Mouse (Mus musculus) liver, embryonic 16.5 days (tissue): ENCODE measurements around the gene Cacna2d3. TPM values are rescaled to one million over a fixed set of nuclear protein-coding genes. Genes with fewer than 3 reads are reported as not detected.

Experiments
- ATAC-seq: fragments of 200-750 bp; cut with Nextera tagmentation; 2 replicates; pipeline ENCODE4 v1.8.0; 2017; ENCODE audit warnings: low read depth, mild to moderate bottlenecking, moderate number of reproducible peaks, moderate library complexity
- H3K27ac ChIP-seq: fragments of 300-500 bp; sonication (generic); 2 replicates; pipeline ENCODE4 v1.5.1; 2014; ENCODE audit warnings: mild to moderate bottlenecking, low read length
- H3K27me3 ChIP-seq: fragments of 300-500 bp; sonication (generic); 2 replicates; pipeline ENCODE4 v1.6.1; 2014; ENCODE audit warnings: low read depth, low read length, mixed read lengths; ENCODE audit not compliant: control insufficient read depth, insufficient read depth
- H3K36me3 ChIP-seq: fragments of 300-500 bp; sonication (generic); 2 replicates; pipeline ENCODE4 v1.6.1; 2014; ENCODE audit warnings: mild to moderate bottlenecking; ENCODE audit not compliant: control insufficient read depth, insufficient read depth
- H3K4me1 ChIP-seq: fragments of 300-500 bp; sonication (generic); 2 replicates; pipeline ENCODE4 v1.6.1; 2014; ENCODE audit warnings: low read depth, low read length, mixed read lengths; ENCODE audit not compliant: control insufficient read depth
- H3K4me2 ChIP-seq: fragments of 300-500 bp; sonication (generic); 2 replicates; pipeline ENCODE4 v1.6.1; 2014; ENCODE audit warnings: low read depth, low read length, mixed read lengths
- H3K4me3 ChIP-seq: fragments of 300-500 bp; sonication (generic); 2 replicates; pipeline ENCODE4 v1.5.1; 2014; ENCODE audit warnings: low read depth, mild to moderate bottlenecking, low read length
- H3K9ac ChIP-seq: fragments of 300-500 bp; sonication (generic); 2 replicates; pipeline ENCODE4 v1.6.1; 2014; ENCODE audit warnings: low read depth, low read length
- H3K9me3 ChIP-seq: fragments of 300-500 bp; sonication (generic); replicated peaks from 2 replicates; pipeline ENCODE4 v1.6.1; 2016; ENCODE audit warnings: low read length; ENCODE audit not compliant: control insufficient read depth
- WGBS: fragments of 180-500 bp; shearing (Covaris S2); extraction: QIAGEN DNeasy Blood & Tissue Kit; methylation state at CpG from one replicate; pipeline ENCODE4 v1.1.7; 2014; ENCODE audit not compliant: insufficient replicate concordance; 5-methylcytosine and 5-hydroxymethylcytosine counted together
- polyA plus RNA-seq: library from polyadenylated mRNA; unstranded; fragments of >200 nt; fragmentation: Nextera tagmentation; extraction: Ambion mirVana; gene quantifications from 2 replicates; pipeline ENCODE4 v1.2.1, GENCODE M21; 2015

Gene Cacna2d3
- polyA plus RNA-seq, 1 experiment from 2014 or later: 0.02 TPM

DNA sequence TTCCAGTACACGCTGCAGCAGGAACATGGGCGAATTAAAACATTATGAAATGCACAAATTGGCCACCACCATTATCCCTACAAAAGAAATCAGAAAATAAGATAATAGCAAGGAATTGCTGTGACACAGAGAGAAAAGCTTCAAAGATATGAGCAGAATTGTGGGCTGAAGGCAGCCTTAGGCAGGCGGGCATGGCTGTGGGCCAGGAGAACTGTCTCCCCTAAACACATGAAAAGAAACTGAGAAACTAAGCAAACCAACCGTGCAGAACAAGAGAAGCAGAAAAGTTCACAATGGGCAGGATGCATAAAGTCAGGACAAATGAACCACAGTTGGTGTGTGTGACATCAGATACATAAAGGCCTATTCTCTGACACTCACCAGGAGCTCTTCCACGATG lies 51.8 kb downstream of the Cacna2d3 start:
- no peak overlapping the region for H3K4me2 ChIP-seq
- WGBS: 57% methylated on average over 5 of the region's 5 CpGs
- H3K27ac ChIP-seq: no peak overlapping the region
- H3K9me3 ChIP-seq: no peaks in the 10 kb centered on the region
- H3K4me1 ChIP-seq: no peaks in the 10 kb centered on the region
- no peak overlapping the region for H3K4me3 ChIP-seq
- H3K27me3 ChIP-seq: no peaks in the 10 kb centered on the region
- H3K9ac ChIP-seq: no peak overlapping the region
- no peaks in the 10 kb centered on the region for H3K36me3 ChIP-seq
- no peak for ATAC-seq

DNA sequence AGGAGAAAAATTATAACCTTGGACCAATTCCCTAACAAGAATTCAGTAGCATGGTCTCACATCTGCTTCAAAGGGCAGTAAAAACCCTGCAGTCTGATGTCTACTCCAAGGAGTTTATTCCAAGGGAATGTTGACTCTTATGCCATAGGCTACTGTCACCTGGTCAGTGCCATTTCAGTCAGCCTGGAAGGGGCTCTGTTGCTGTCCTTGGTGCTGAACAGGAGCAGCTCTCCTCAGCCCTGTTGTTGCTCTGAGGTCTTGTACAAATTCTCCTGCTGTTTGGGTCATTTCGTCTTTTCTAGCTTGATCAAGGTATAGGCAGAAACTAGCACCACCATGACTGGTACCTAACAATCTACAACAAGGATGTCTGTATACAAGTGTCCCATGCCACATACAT lies 64.7 kb downstream of the Cacna2d3 start:
- Histone ChIP-seq H3K4me2 (no peak overlapping the region), H3K27ac (no peak overlapping the region), H3K4me1 (no peaks in the 10 kb centered on the region), H3K27me3 (no peaks in the 10 kb centered on the region), H3K9me3 (no peaks in the 10 kb centered on the region), H3K36me3 (no peaks in the 10 kb centered on the region), H3K4me3 (no peak overlapping the region), H3K9ac (no peak overlapping the region)
- WGBS: 25% methylated on average over 1 of the region's 1 CpGs
- no peak for ATAC-seq

DNA sequence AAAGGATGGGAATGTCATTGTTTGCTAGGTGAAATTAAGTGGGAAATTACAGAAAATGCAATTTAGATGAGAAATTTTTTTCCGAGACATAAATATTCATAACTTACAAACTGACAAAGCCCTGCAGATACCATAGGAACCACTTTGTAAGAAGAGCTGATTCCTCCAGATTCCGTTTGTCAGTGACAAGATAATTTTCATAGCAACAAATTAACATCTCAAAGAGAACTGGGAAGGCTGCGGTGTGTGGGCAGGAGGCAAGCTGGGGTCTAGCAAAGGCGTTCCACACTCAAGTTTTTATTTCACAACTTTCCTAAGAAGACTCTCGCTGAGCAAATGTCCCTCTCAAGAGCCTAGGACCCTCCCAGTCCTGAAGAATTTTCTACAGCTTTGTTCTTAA lies 71.1 kb downstream of the Cacna2d3 start:
- 62% methylated on average over 5 of the region's 5 CpGs for WGBS
- no peaks in the 10 kb centered on the region for H3K27me3 ChIP-seq
- no peak overlapping the region for H3K9ac ChIP-seq
- ATAC-seq: no peak
- H3K4me3 ChIP-seq: no peak overlapping the region
- no peak overlapping the region for H3K4me2 ChIP-seq
- no peaks in the 10 kb centered on the region for H3K4me1 ChIP-seq
- H3K36me3 ChIP-seq: no peaks in the 10 kb centered on the region
- H3K9me3 ChIP-seq: no peaks in the 10 kb centered on the region
- H3K27ac ChIP-seq: no peak overlapping the region

DNA sequence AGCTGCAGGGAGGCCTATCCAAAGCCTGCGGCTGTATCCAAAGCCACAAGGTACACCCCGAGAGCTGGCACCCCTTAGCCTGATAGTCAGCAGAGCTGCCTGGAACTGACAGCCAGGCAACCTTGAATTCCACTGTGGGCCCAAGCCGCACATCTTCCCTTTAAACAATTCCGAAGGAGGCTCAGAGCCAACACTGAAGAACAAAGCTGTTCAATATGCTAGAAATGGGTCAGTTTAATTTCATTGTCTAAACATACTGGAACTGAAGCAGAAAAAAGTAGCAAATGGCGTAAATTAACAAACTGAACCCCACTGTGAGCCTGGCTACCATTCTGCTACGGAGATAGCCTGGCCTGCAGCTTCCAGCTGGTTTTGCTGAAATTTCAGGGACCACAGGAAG lies 72.9 kb downstream of the Cacna2d3 start:
- Histone ChIP-seq H3K36me3 (no peaks in the 10 kb centered on the region), H3K4me3 (no peak overlapping the region), H3K4me2 (no peak overlapping the region), H3K4me1 (no peaks in the 10 kb centered on the region), H3K27ac (no peak overlapping the region), H3K27me3 (no peaks in the 10 kb centered on the region), H3K9ac (no peak overlapping the region), H3K9me3 (no peaks in the 10 kb centered on the region)
- WGBS: 62% methylated on average over 6 of the region's 6 CpGs
- no peak for ATAC-seq

DNA sequence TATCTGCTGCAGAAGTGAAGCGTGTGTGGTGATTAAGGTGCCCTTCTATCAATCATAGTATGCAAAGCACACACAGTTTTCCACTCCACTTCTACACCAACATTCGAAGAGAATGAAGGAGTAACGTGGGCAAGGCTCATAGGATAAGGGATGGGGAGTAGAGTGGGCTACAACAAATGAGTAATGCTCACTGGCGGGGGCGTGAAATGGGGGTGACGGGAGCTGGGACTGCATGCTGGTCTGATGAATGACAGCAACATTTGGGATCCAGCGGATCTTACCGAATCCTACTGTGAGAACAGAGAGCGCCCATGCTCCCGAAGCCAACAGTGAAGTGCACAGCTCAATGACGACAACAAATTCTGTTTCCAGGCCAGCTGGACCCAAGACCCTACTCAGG lies 76.2 kb downstream of the Cacna2d3 start:
- no peak overlapping the region for H3K9ac ChIP-seq
- 63% methylated on average over 11 of the region's 11 CpGs for WGBS

DNA sequence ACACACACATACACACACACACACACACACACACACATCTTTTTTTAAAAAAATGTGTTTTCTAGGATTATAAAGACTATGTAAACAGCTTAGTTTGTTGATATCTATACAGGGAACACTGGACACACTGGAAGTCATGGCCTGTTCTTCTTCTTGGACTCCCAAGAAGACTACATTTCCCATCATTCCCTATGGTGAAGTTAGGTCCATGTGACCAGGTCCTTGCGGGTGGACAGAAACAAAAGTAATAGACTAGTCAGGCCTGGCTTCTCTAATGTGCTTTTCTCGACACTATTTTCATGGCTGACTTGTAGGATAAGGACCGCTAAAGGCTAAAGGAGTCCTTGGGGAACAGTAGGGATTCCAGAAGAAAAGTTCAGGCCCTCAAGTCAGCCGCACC lies 78.4 kb downstream of the Cacna2d3 start:
- Histone ChIP-seq H3K27ac (no peak overlapping the region), H3K36me3 (no peaks in the 10 kb centered on the region), H3K4me3 (no peak overlapping the region), H3K4me2 (no peak overlapping the region), H3K4me1 (no peaks in the 10 kb centered on the region), H3K9ac (no peak overlapping the region), H3K27me3 (no peaks in the 10 kb centered on the region), H3K9me3 (no peaks in the 10 kb centered on the region)
- no peak for ATAC-seq
- 59% methylated on average over 4 of the region's 4 CpGs for WGBS

More for the DNA sequence above, 76.2 kb downstream of the Cacna2d3 start:
- no peak overlapping the region for H3K4me2 ChIP-seq
- no peaks in the 10 kb centered on the region for H3K27me3 ChIP-seq
- H3K9me3 ChIP-seq: no peaks in the 10 kb centered on the region
- no peak overlapping the region for H3K4me3 ChIP-seq
- H3K36me3 ChIP-seq: no peaks in the 10 kb centered on the region
- H3K4me1 ChIP-seq: no peaks in the 10 kb centered on the region
- ATAC-seq: no peak
- no peak overlapping the region for H3K27ac ChIP-seq

DNA sequence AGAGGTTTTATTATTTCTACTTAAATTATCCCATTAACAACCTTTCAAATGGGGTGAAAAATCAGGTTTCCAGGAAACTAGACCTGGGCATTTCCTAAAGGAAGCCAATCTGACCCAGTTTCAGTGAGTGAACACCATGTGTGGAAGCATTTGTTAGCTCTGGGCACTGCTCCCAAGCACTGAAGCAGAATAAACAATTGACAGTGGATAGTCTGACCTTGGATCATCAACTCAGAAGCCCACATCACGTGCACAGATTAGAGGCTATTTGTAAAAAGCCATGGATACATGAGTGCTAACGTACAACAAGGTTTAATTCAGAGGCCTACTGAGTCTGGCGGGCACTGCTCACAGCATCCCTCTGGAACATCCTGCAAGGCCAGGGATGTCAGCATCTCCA lies 82.4 kb downstream of the Cacna2d3 start:
- Histone ChIP-seq H3K9me3 (no peaks in the 10 kb centered on the region), H3K27me3 (no peaks in the 10 kb centered on the region), H3K27ac (no peak overlapping the region), H3K4me3 (no peak overlapping the region), H3K4me2 (no peak overlapping the region), H3K9ac (no peak overlapping the region), H3K36me3 (no peaks in the 10 kb centered on the region), H3K4me1 (no peaks in the 10 kb centered on the region)
- no peak for ATAC-seq
- 57% methylated on average over 3 of the region's 3 CpGs for WGBS

DNA sequence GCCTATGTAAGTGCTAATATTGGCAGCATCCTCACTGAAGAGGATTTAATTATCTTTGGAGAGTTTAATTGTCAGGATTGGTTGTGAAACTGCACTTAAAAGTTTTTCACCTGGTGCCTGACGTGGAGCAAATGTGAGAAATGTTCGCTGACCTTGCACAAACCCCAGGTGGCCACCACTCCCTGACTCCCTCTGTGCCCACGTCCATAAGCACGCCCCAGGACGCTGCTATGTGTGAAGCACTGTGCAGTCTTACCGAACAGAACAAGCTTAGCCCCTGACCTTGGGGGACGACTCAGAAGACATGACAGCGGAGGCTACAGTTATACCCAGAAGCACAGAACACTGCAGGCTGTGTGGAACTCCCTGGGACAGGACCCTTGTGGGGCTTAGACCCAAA lies 93.5 kb downstream of the Cacna2d3 start:
- 59% methylated on average over 8 of the region's 8 CpGs for WGBS
- H3K9me3 ChIP-seq: no peaks in the 10 kb centered on the region
- H3K4me2 ChIP-seq: no peak overlapping the region
- ATAC-seq: no peak
- no peak overlapping the region for H3K9ac ChIP-seq
- no peak overlapping the region for H3K27ac ChIP-seq
- H3K4me1 ChIP-seq: no peaks in the 10 kb centered on the region
- no peaks in the 10 kb centered on the region for H3K27me3 ChIP-seq
- no peak overlapping the region for H3K4me3 ChIP-seq
- H3K36me3 ChIP-seq: no peaks in the 10 kb centered on the region

DNA sequence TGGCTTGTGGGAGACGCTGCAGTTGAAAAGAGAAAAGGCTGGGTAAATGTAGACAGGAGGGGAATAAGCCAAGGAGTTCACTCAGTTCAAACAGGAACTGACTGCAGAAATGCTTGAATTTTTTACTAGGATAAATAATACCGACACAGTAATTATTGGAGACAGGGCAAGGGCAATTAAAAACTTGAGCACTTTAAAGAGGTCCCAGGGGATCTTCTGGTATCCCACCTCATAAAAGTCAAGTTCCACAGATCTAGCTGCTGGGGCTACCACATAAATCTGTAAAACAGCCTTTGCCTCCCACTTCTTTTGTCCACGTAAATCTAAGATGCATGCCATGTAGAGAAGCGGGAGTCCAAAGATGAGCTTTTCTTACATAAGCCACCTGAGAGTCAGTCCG lies 109.2 kb downstream of the Cacna2d3 start:
- Histone ChIP-seq H3K36me3 (no peaks in the 10 kb centered on the region), H3K4me3 (no peak overlapping the region), H3K27ac (no peak overlapping the region), H3K4me2 (no peak overlapping the region), H3K9ac (no peak overlapping the region), H3K4me1 (no peaks in the 10 kb centered on the region), H3K27me3 (no peaks in the 10 kb centered on the region), H3K9me3 (no peaks in the 10 kb centered on the region)
- no peak for ATAC-seq
- WGBS: 61% methylated on average over 5 of the region's 5 CpGs

DNA sequence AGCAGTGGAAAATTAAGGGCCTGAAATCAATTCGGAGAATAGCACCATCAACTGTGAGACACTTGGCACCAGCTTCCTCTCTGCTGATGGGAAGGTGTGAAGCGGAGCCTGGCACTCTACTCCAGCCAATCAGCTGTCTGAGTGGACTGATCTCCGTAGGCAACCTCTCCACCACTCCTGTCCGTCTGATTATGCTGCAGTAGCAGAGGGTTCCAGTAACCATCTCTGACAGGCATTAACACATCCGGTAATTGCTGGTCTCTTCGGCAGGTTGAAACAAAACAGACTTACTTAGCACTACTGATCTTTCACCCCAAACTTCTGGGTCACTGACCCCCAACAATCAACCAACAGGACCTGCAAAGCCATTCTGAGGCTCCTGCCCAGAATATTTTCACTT lies 112.9 kb downstream of the Cacna2d3 start:
- Histone ChIP-seq H3K4me3 (no peak overlapping the region), H3K9ac (no peak overlapping the region), H3K36me3 (no peaks in the 10 kb centered on the region), H3K4me1 (no peaks in the 10 kb centered on the region), H3K9me3 (no peaks in the 10 kb centered on the region), H3K27ac (no peak overlapping the region), H3K27me3 (no peaks in the 10 kb centered on the region), H3K4me2 (no peak overlapping the region)
- WGBS: 53% methylated on average over 6 of the region's 6 CpGs
- ATAC-seq: no peak
